Mouse (Mus musculus) megakaryocyte progenitor cell, adult 5-6 weeks (primary cell): Measurements from ENCODE around the gene Gm45716. TPM values are rescaled to one million over a fixed set of nuclear protein-coding genes. Genes with fewer than 3 reads are reported as not detected.

ENCODE experiments used
- ATAC-seq: replicated peaks from 2 replicates; pipeline ENCODE4 v1.8.0; 2016; ENCODE audit warnings: mild to moderate bottlenecking, moderate TSS enrichment, inconsistent platforms; ENCODE audit not compliant: poor library complexity
- total RNA-seq, 2 experiments: library from RNA; stranded (forward) in 1 of 2; stranded (reverse) in 1 of 2; fragments of 157-497, 149-512 nt in 1 of 2; fragments of 200-1000 nt in 1 of 2; gene quantifications; 2 replicates each; pipeline versions ENCODE4 v1.2.3 to v1.2.4; 2015 to 2017

Gene Gm45716
- total RNA-seq (2015) (4.5 and 5.7 TPM in 2 replicates), total RNA-seq (2017) (7.0 and 12.2 TPM in 2 replicates)

DNA sequence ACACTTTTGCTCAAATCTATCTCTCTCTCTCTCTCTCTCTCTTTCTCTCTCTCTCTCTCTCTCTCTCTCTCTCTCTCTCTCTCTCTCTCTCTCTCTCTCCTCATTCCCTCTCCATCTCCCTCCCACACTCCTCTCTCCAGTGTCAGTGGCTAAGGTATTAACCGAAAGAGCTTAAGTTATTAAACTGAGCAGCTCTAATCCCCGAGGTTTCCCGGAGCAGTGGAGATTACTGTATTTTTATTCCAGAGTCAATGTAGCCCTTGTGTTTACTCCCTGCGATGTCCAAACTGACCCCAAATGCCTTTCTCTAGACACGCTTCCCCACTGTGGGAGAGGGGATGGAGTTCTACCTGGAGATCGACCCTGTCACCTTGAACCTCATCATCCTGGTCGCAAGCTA, at the start of gene Gm45716:
Gene Gm45716, plus strand, starts transcription at position 243 of the 400 bp plus-strand sequence.
- ATAC-seq: no peak

DNA sequence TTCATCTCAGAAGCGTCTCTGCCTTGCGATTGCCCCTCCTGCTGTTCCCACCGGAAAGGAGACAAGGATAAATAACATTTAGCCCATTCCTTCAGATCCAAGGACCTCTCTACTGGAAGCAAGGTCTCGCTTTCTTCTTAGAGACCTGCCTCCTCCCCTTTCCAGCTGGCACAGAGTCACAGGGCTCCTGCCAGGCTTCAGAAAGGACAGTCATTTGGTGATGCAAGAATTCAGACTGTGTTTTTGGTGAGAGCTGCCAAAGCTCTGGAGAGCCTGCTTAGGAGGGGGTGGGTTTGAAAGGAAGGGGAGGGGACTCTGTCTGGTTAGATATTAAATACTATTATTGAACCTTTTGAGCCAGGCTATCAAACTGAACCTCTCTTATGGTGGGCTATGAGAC, 45.1 kb upstream of the Gm45716 start:
- ATAC-seq: no peak

DNA sequence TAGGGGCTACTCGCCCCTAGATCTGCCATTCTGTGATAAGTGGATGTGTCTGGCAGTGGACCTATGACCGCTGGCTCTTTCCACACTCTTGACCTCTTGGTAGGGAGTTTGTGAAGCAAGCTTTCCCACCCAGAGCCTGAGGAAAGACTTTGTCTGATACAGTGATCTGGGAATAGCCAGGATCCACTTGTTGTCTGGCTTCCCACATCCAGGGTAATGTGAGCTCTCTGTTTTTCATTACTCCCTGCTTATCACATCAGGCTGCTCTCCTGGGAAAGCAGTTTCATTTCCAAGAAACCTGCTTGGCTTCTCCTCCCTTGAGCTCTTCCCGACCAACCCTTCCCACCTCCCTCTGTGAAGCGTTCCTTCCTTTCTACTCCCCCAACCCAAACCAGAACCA, 44.5 kb upstream of the Gm45716 start:
- ATAC-seq: no peak

DNA sequence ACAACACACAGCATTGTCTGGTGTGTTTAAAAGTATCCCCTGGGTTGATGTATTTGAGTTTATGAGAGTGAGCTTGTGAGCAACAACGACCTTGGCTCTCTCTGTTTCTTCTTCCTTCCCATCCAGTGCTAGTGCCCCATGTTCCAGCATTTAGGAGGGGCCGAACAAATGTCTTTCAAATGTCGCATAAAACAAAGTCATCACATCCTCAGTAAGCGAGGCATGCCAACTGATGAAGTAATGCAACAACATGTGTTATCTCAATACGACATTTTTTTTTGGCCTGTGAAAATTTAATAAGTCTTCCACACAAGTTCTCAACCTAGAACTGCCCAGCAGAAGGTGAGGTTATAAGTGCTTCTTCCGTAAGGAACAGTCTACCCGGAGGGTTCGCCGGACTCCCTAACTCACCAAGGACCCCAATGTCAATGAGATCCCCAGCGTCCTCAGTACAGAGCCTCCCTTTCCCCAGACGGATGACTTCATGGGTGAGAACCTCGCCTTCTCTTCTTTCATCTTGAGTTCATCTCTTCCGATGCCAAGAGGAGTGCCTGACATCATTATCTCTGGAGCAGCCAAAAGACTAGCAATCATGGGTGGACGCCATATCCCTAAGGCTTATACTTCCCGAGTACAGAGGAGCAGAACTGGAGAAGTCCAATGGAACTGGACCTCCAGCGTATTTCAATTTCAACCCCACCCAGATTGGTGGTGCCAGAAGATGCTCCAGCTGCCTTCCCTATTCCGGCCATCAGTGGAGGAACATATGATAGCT, 41.2 kb upstream of the Gm45716 start:
- no peak for ATAC-seq

DNA sequence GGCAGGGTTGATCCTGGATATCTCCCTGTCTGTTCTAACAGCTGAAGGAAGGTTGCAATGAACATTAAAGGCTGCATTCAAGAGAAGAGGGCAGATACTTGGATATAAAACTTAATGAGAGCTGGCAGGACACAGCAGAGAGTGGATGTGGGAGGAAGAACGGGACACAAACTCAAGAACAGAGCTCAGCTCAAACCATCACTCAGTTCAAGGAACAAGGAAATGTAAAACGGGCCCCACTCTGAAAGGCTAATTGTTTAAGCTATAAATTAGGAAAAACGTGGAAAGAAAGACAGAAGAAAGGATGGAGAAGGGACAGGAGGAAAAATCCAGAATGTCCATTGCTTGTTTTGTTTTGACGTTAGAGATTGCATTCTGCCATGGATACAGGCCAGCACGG, 32.4 kb upstream of the Gm45716 start:
- no peak for ATAC-seq

DNA sequence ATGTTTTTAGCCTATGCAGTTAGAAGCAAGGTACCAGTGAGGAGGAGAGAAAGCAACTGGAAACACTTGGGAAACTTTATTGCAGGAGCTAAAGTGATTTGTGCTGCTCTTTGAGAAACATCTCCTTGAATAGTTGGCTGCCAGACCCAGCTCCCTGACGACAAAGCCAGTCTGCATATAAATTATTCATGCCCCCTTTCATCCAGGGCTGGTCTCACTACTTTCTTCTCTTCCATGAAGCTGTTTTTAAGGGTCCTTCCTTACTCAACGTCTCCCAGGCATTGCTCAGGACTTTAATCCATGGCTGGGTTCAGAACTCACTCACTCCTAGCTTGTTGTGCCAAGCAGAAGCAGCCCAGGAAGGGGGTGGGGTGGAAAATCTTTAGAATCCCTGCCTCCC, 32.0 kb upstream of the Gm45716 start:
- no peak for ATAC-seq

DNA sequence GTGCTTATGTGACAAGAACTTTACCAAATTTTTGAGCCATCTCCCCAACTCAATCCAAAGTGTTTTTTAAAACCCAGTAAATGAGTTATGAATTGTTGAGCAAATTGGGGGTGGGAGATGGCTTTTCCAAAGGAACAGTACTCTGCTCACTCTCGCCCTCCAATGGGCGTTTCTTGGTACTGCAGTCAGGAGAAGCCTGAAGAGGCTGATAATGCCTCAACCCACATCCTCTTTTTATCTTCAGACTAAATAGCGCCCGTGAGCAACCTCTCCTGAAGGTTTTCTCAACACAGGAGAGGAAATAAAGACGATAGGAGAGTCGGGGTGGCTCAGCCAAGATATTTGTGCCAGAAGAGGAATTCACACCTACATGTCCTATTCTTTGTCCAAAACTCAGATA, 19.7 kb upstream of the Gm45716 start:
- peak; percentile 88 for ATAC-seq

DNA sequence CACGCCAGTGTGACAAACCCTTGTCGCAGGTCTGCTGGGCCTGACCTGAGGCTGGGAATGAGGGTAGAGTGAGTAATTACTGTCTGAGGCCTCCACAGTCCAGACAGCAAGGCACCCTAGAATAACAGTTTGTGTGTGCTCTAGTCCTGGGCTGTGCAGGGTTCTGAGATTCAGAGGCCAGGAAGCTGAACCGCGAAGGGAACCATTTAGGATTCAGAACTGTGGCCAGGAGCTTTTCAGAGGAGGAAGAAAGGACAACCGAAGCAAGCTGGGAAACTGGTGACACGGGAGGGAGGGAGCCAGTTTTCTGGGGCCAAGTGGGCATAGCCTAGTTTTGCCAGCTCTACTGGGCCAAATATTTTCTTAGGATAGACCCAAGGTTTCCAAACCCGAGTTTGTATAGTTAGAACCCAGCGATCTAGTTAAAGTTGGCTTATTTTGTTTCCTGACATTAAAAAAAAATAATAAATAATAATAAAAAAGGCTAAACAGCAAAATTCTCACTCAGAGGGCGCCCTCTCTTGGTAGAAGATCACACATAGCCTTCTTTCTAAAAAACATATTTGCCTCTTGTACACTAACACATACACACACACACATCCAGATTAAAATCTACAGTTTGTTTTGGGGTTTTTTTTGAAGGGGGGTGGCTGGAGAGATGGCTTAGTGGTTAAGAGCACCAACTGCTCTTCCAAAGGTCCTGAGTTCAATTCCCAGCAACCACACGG, 19.0 kb upstream of the Gm45716 start:
- no peak for ATAC-seq

DNA sequence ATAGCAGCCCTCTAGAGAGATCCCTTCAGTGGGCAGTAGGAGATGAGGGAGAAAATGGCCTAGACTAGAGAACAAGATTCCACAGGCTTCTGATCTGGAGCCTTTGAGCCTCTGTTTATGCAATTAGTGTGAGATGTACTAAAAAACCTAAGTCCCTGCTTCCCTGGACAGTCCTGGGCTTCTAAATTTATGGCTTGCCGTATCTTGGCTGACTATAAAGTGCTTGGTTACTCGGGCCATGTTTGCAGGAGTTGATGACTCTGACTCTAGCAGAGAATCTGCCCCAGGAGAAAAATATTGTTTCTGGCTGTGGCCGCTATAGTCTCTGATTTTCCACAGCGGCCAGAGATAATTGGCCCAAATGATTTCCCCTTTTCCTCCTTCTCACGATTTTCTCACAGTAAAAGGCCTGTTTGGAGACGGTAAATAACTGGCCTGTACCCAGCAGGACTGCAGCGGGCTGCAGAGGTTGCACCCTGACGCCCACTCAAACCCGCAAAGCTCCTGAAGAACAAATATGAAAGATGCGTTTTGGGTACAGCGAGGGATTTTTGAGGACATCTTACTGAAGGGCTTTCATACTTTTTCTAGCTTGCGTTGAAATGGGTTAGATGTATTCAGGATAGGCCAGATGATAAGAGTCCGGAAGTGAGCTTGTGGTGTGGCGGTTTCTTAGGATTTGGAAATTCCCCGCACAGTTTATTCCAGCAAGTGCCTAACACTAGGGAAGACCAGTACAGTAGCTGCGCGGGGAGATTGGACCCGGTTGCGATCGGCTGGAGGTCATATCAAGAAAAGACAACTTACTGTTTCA, 18.1 kb upstream of the Gm45716 start:
- ATAC-seq: no peak; the same call in 1 of the 2 replicates

DNA sequence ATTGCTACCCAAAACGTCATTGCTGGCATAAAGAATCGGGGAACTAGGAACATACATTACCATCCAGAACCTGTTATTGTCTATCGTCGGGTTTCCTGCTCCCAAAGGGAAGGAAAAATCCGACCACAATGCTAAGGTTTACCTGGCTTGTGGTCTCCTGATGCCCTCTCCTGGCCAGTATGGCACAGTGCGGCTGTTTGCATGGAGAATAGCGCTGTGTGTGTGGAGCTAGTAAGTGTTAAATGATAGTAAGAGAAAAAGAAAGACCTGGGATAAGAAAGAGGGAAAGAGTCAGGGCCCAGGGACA, 17.5 kb upstream of the Gm45716 start:
- peak; percentile 91 for ATAC-seq

DNA sequence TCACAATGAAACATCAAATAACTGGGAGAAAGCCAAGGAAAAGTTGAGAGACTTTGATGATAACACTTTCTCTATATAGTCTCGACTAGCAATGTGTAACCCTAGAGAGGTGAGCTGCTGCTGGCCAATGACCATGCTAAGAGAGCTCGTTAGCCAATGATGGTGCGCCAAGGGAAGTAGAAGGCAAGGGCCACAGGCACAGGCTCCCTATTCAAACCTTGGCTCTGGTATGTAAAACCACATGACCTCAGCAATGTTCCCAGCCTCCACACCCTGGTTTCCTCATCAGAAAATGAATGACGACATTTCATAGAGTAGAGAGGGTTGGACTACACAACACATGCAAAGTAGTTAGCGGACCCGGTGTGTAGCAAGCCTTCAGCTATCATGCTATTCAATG, 15.2 kb upstream of the Gm45716 start:
- no peak for ATAC-seq

DNA sequence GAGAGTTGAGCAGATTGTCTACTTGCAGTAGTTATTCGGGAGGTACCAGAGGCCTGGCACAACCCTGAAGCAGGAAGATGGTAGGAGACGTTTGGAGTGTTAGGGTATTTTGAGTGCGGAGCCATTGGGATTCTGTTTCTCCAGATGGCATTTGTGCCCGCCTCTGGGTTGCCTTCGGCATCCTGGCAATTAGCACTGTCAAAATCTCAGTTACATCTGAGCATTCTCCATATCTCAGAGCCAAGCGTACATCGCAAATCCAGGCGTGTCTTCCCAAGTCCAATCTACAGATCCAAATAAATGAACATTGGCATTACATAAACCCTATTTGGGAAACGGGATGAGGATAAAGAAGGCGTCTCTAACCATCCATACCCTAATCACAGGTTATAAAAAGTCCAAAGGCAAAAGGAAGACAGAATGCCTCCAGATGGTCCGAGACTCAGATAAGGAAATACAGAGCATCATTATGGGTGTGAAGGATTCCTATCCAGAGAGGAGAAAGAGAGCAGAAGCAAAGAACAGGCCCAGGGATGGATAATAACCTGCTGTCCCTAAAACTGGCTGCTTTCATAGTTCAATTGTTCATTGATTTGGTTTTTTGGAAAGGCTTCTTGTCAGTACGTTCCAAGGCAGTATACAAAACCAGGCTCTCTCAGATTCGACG, 11.7 kb upstream of the Gm45716 start:
- ATAC-seq: no peak

DNA sequence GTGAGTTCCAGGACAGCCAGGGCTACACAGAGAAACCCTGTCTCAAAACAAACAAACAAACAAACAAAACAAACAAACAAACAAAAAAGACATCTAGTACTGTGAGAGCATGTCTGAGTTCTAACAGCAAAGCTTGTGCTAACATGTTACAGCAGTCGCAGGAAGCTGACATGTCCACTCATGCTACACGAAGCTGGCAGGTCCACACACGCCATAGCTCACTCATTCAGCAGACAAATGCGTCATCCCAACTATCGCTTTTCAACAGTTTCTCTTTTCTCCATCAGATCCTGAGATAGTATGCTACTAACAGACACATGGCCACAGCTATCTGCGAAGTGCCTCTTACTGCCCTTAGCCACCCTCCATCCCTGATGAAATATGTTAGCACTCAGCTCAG, 10.1 kb upstream of the Gm45716 start:
- no peak for ATAC-seq

DNA sequence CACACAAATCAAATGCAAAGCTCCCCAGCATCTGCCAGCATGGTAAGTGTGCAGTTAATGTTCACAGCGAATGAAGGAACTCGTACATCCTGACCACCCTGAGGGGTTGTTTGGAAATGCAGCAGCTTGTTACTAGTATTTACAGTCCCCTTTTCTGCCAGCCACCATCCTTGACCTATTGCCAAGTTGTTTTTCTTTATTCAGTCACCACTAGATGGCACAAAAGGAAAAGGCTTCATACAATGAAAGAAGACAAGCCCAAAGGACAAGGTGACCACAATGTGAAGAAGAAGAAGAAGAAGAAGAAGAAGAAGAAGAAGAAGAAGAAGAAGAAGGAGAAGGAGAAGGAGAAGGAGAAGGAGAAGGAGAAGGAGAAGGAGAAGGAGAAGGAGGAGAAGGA, 4.1 kb upstream of the Gm45716 start:
- ATAC-seq: peak; percentile 84

DNA sequence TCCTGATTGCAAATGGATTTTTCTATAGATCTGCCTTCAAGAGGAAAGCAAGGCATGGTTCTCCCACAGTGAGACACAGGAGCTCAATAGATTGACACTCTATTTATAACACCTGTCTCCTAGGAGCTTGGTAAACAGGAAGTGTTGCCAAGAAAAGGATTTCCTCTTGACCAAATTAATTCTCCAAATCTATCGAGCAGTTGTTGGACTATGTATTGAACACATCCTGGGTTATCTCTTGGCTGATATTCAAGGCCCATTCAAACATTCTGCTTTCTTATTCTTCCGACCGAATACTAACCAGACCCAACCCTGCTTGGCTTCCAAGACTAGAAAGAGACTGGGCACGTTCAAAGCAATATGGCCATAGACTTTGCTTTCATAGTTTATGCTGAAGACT, 2.7 kb upstream of the Gm45716 start:
- no peak for ATAC-seq

DNA sequence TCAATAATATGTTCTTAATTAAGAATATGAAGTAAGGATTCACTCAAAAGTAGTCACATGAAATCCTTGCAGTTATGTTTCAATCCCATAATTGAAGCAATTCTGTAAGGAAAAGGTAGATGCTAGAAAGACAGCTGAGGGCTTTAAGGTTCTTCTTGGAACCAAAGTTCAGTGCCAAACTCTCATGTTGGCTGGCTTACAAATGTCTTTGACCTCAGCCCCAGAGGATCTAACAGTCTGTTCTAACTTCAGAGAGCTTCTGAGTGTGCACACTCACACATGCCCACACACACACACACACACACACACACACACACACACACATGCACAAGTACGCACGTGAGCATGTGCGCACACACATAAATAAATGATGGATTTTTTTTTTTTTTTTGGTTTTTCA, 2.7 kb downstream of the Gm45716 start:
- no peak for ATAC-seq

DNA sequence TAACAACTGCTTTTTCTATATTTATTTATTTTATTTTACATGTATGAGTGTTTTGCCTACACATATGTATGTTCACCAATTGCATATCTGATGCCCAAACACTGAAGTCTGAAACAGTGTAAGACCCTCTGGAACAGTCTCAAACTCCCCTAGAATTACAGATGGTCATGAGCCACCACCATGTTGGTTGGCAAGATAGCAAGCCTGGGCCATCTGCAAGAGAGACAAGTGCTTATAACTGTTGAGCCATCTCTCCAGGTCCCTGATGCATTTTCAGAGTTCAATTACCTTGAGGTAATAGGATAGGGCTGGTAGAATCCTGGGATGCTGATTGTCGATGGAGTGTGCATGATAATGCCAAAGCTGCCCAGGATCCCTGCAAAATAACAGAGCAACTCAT, 7.5 kb downstream of the Gm45716 start:
- no peak for ATAC-seq

DNA sequence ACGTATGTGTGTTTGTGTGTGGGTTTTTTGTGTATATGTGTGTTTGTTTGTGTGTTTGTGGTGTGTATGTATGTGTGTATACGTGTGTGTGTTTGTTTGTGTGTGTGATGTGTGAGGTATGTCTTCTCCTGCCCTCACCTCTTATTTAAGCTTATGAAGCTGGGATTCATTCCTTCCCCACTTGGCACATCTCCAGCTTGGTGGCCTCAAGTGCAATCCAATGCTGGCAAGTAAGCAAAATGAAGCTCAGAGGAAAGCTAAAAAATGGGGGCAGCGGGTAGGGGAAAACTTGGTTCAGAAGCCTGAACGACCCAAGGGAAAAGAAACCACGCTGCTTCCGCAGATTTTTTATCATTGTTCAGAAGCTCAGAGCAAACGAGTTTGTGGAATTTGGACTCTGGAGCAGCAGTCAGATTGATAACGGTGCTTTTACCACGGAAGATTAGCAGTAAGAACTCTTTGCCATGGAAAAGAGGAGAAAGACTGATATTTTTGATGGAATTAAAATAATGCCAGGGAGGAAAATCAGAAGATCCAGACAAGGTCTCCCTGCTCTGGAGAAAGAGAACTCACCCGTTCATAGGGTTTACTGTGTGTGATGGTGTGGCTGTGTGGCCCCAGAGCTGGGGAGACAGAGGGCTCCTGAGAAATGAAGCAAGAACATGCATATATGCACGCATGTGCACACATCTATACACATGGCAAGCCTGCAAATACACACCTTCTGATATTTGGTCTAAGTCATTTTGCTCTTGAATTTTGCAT, 8.5 kb downstream of the Gm45716 start:
- no peak for ATAC-seq

DNA sequence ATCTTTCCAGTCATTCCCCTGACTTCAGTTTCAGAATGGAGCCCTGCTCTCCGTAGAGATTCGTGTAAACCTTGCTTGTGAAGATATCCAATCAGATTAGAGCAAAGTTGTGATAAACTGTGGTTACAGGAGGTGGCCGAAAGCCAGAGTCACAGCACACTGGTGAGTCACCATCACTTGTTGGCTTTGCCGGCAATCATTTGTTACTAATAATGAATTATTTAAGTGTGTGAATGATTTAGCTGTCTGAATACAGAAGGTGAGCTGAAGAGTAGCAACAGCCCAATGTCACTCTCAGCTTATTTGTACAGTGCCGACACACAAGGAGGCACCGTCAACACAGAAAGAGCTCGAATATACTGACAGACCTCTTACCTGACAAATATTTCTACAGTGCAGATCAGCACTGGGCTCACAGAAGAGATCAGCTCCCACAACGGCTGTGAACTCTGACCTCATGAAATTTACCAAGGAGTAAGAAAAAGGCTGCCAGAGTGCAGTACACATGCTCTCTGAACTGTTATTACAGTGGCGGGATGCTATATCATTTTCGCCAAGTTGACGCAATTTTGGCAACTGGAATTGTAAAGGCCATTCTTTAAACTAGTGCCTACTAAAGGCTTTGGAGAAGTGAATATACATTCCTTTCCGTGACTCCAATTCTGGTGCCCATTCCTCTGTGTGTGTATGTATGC, 9.2 kb downstream of the Gm45716 start:
- ATAC-seq: no peak

DNA sequence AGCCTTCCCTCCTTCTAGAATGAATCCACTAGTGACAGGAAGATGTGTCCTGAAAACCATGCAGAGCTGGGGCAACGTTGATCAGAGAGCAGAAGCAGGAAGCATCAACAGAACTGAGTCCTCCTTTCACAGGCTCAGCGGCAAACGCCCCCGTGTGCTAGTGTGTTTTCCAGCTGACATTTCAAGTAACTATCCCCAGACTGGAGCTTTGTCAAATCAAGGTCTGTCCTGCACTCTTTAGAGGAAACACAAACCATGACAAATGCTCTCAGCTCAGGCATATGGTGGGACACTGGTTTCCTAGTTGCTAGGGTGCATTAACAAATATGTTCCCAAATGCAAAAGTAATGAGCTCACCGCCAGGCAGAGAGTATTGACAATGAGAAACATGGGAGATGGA, 10.6 kb downstream of the Gm45716 start:
- no peak for ATAC-seq
